Mouse (Mus musculus): Measurements from ENCODE around the gene F12.

Gene F12

GRCm38 (mm10) chr13:55413333-55413732 is 13.3 kb downstream of the F12 start:
- DNase-seq (ENCODE audit: low spot score) = no peak

DNA sequence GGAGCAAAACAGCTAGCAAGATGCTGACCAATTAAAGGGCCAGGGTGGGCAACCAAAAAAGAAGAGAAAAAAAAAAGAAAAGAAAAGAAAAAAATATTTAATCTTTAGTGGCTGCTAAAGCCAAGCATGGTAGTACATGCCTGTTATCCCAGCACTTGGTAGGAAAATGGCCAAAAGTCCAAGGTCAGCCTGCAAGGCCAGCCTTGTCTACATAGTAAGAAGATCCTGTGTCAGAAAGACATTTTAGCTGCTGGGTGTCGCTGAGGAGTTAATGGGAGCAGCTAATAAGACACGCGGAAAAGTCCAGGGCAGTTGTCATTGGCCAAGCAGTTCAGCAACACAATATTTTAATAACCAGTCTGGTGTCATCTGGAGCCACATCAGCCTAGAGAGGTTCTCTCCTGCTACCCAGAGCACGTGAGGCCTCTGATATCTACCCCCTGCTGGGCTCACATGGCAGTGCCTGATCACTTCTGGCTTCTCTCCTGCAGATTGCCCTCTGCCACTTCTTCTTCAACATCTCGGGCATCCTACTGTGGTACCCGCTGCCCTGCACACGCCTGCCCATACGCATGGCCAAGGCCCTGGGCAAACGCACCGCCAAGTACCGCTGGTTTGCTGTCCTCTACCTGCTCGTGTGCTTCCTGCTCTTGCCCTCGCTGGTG is 13.8 kb downstream of the F12 start:
- no peak for DNase-seq (ENCODE audit: low spot score)

DNA sequence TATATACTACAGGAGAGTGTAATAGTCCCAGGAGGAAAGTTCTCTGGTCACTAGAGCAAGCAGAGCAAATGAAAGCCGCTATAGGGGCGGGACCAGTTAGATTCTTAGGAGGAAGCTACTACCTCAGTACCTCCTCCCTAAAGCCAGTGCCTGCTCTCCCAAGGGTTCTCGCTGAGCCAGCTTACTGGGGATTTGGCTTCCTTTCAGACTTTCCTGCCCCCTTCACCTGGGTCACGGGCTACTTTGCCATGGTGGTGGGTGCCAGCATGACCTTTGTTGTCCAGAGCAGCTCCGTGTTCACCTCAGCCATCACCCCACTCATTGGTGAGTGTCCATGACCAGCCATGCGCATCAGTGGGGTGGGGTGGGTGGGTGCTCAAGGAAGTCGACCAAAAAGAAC is 14.8 kb downstream of the F12 start:
- no peak for DNase-seq (ENCODE audit: low spot score)

DNA sequence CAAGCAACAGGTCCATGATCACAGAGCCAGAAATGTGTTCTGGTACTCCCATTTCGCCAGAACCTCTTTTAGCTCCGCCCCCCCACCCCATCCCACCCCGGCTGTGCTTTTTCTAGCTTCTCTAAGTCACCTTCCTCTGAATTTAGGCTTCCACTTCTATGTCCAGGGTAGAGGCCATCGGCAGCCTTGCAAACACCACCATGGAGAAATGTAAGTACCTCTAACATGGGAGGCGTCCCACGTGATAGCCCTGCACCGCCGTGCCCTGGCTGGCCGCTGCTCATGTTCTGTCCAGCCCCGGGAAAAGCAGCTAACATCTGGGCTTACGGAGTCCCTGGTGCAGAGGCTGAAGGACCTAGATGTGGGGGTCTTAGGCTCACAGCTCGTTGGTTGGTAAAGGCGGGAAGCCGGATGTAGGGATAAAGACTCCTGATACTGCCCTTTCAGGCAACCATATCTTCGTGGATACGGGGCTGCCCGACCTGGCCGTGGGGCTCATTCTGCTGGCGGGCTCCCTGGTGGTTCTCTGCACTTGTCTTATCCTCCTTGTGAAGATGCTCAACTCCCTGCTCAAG is 18.0 kb downstream of the F12 start:
- no peak for DNase-seq (ENCODE audit: low spot score)

DNA sequence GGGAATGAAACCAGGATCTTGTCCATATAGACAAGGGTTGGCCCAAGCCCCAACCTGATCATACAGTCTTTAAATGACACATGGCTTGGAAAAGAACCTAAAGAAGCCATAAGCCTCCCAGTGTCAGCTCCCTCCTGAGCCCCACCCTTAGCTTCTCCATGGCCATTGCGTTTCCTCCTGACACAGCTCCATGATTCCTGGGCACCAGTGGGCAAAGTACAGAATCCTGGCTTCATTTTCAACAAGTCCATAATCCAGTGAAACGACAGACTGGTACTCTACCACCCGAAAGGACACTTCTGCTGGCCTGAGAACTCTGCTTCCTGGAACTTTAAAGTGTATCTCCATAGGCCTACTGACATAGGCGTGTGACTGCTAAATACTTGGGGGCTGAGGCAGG is 19.3 kb downstream of the F12 start:
- no peak for DNase-seq (ENCODE audit: low spot score)

GRCm38 (mm10) chr13:55405783-55406390 is 20.7 kb downstream of the F12 start:
- DNase-seq (ENCODE audit: low spot score) = no peak

DNA sequence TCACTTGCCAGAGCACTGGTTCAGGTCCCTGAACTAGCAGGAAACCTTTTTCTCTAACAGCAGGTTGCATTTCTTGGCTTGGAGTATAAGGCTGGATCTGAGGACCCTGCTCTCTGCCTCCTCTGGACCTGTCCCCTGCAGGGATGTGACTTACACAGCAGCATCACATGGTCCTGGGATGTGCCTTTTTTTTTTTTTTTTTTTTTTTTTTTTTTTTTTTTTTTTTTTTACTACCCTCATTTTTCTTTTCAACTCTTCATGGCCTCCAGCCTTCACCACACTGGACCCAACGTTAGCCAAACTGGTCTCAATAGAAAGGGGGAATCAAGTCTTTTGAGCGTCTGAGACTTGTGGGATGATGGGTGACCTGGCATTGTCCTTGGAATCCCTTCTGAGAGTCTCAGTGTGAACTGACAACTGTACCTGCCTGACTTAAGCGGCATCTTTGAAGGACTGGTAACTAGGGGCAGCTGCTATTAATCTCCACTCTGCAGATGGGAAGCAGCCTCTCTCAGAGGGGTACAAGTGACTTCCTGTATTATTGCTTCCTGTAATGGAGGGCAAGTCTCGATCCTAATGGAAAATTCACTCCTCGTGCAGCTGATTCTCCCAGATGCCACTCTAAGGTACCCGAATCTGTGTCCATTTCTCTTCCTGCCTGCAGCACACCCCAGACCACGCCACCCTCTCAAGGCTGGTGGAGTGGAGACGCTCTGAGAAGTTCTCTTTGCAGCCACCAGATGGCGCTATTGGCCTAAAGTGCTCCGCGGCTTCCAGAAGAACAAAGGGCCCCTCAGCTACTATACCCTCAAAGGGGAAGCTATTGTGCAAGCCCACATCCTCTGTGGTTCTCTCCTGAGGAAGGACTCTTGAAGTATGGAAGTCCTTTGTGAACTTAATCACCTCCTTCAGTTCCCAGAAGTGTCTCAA is 21.5 kb downstream of the F12 start:
- DNase-seq (ENCODE audit: low spot score) = peak; percentile 88

DNA sequence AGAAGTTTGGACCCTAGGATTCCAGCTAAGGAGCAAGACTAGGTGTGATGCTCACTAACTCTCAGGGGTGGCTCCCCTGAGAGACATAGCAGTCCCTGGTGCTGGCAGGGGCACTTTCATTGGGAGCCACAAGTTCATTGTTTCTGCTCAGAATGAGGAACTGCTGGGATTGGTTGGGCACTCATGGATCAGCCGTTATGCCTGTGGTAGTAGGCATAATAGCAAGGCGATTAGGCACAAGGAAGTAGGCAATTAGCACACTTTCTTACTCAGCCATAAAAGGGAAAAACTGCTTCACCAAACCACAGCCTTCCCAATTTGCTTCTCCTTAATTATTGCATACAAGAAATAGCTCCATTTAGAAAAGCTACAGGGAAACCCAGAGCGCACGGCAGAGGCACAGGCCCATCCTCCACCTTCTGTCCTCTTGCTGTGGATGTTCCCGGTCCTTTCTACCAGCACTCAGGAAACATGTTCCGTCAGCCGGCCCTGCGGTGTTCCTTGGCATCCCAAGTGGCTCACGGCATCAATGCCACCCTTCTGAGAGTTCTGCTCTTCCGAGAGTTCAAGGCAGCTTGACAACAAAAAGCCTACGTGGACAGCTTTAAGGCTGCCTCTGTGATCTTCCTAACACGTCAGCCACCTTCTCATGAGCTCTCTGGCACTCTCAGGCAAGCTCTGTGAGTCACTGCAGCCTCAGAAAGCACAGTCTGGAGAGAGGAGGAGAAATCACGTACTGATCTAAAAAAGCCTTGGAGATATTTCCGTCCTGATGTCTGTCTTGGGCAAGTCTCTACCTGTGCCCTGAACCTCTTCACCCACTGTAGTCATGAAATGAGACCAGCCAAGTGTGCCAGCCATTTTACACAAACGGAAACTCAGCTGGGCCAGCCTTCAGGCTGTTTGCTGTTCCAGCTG is 22.4 kb downstream of the F12 start:
- no peak for DNase-seq (ENCODE audit: low spot score)

- no peak for DNase-seq (ENCODE audit: low spot score)
These were observed 23.3 kb downstream of the F12 start for GRCm38 (mm10) chr13:55403266-55403665.

DNA sequence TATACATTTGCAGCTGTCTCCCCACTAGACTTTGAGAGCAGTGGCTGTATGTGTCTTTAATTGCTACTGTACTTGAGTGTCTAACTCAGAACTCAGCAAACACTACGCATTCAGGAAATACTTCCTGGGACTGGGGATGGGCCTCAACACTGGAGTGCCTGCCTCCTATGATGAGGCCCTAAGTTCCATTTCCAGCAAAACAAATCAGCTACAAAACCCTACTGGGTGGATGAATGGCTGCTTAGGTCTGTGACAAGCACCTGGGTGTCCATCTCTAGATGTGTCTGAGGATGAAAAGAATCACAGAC is 26.6 kb downstream of the F12 start:
- no peak for DNase-seq (ENCODE audit: low spot score)

GRCm38 (mm10) chr13:55399300-55400038 is 27.1 kb downstream of the F12 start:
- no peak for DNase-seq (ENCODE audit: low spot score)

- DNase-seq (ENCODE audit: low spot score) = no peak
These were observed 28.5 kb downstream of the F12 start, which contains the start of gene Slc34a1 for GRCm38 (mm10) chr13:55398088-55398487. TSS of gene Slc34a1 (plus strand) at chr13:55398187.

DNA sequence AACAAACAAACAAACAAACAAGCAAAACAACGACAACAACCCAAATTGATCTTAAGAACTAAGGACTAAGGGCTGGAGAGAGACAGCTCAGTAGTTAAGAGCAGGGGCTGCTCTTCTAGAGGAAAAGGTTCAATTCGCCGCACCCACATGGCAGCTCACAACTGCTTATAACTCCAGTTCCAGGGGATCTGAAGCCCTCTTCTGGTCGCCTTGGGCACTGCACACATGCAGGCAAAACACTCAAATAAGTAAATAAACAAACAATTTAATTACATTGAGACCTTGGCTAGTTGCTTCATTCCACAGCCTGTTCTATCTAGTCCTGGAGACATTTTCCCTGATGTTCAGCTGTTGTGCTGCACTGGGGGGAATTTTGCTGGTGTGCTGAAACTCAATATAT is 33.7 kb downstream of the F12 start:
- DNase-seq (ENCODE audit: low spot score) = no peak

- no peak for DNase-seq (ENCODE audit: low spot score)
These were observed 35.0 kb downstream of the F12 start for GRCm38 (mm10) chr13:55391626-55392029.

DNA sequence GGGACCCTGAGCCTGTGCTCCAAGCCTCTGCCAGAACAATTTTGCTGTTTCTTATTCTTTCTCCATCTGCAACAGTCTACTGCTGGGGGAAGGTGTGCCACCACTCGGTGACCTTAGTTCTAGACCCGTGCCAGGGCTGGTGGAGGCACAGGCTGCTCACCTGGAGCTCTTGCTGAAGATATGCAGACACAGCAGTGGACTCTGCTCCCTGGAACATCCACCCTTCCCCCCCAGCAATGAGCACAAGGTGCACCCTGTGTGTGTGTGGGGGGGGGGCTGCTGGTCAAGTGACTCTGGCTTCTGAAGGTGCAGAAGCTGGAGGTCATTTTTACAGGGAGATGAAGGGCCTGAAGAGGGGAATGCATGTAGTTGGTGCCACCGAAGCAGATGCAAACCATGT is 35.9 kb downstream of the F12 start:
- no peak for DNase-seq (ENCODE audit: low spot score)

- DNase-seq (ENCODE audit: low spot score) = no peak
These were observed 44.8 kb downstream of the F12 start for GRCm38 (mm10) chr13:55381790-55382189.

- DNase-seq (ENCODE audit: low spot score) = no peak
These were observed 47.5 kb downstream of the F12 start for GRCm38 (mm10) chr13:55378907-55379580.

DNA sequence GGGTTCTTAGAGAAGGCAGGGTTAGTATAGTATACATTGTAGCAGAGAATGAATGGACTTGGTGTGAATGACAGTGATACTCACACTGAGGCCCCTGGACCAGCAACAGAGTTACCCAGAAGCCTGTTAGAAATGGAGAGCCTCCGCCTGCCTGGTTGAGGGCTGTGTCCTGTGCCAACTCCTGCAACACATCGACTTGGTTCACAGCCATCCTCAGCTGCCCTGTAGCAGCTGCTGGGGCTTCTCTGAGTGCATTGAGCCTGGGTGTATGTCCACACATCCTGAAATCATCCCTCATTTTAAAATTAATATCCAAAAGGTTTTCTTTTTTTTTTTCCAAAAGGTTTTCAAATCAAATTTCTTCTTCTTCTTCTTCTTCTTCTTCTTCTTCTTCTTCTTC is 50.7 kb downstream of the F12 start:
- no peak for DNase-seq (ENCODE audit: low spot score)

GRCm38 (mm10) chr13:55374206-55374924 is 52.2 kb downstream of the F12 start:
- no peak for DNase-seq (ENCODE audit: low spot score)

DNA sequence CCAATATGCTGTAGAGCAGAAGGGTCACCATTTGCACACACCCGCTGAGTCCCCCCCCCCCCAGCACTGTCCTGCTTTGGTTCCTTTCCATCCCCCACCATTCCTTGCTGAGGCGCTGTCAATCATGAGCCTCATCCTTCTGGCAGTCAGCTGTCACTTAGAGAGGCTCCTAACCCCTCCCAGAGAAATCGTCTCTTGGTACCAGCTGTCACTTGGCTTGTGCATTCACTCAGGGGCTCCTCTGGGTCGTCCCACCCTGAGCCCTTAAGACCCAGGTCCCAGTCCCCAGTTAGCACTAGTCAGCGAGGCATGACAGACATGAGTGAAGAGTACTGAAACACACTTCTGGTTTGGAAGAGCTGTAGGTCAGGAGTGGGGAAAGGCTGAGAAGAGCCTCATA is 54.9 kb downstream of the F12 start:
- no peak for DNase-seq (ENCODE audit: low spot score)

All from testis, postnatal 10 days (tissue).